Mouse (Mus musculus) MEL (cell line): ENCODE measurements at regions not wholly inside any gene's neighbourhood (a gene's known extent, or its start where the extent isn't known, plus 50 kb on each side); places are given as distances from the start of the nearest gene placed in this dataset.

ENCODE experiments used
- DNase-seq: peaks from one replicate; pipeline ENCODE4 v3.0.0; 2011; ENCODE audit warnings: low read depth, low spot score
- H3K27ac ChIP-seq: 2 replicates; pipeline ENCODE4 v1.5.1; 2012; ENCODE audit warnings: low read depth, mild to moderate bottlenecking, control low read depth, low read length, moderate library complexity; ENCODE audit not compliant: control insufficient read depth
- H3K27me3 ChIP-seq, 2 experiments: fragments of 150-350 bp in 1 of 2; sonication (generic) in 1 of 2; 2 replicates each; pipeline ENCODE4 v1.6.1; 2012; ENCODE audit warnings: low read length in 2 of 2, mild to moderate bottlenecking in 2 of 2, improper control_type of control experiment in 1 of 2, moderate library complexity in 1 of 2; ENCODE audit not compliant: insufficient read depth in 2 of 2, control insufficient read depth in 1 of 2
- H3K36me3 ChIP-seq, 2 experiments: 2 replicates each; pipeline ENCODE4 v1.6.1; 2012 to 2014; ENCODE audit warnings: low read length in 2 of 2, improper control_type of control experiment in 1 of 2, inconsistent platforms in 1 of 2, mild to moderate bottlenecking in 1 of 2; ENCODE audit not compliant: insufficient read depth in 2 of 2, control insufficient read depth in 1 of 2
- H3K4me1 ChIP-seq, 2 experiments: fragments of 150-350 bp in 1 of 2; sonication (generic) in 1 of 2; 2 replicates each; pipeline ENCODE4 v1.6.1; 2012; ENCODE audit warnings: low read length in 2 of 2, improper control_type of control experiment in 1 of 2, mild to moderate bottlenecking in 1 of 2; ENCODE audit not compliant: insufficient read depth in 2 of 2, control insufficient read depth in 1 of 2
- H3K4me3 ChIP-seq, 2 experiments: fragments of 150-350 bp in 1 of 2; sonication (generic) in 1 of 2; 2 replicates each; pipeline ENCODE4 v1.5.1; 2012; ENCODE audit warnings: low read depth in 2 of 2, low read length in 2 of 2, mild to moderate bottlenecking in 2 of 2, moderate library complexity in 2 of 2, control low read depth in 1 of 2, improper control_type of control experiment in 1 of 2; ENCODE audit not compliant: control insufficient read depth in 1 of 2, insufficient read depth in 1 of 2
- H3K79me2 ChIP-seq: 2 replicates; pipeline ENCODE4 v1.6.1; 2012; ENCODE audit warnings: mild to moderate bottlenecking, low read length, moderate library complexity; ENCODE audit not compliant: control insufficient read depth, poor library complexity, insufficient read depth
- H3K9ac ChIP-seq: 2 replicates; pipeline ENCODE4 v1.6.1; 2012; ENCODE audit warnings: low read depth, mild to moderate bottlenecking, control low read depth, low read length, moderate library complexity; ENCODE audit not compliant: control insufficient read depth, poor library complexity, severe bottlenecking
- H3K9me3 ChIP-seq: fragments of 150-350 bp; sonication (generic); replicated peaks from 2 replicates; pipeline ENCODE4 v1.6.1; 2012; ENCODE audit warnings: mild to moderate bottlenecking, low read length, improper control_type of control experiment, moderate library complexity; ENCODE audit not compliant: insufficient read depth
- BHLHE40 ChIP-seq: IDR thresholded peaks from 2 replicates; pipeline ENCODE4 v1.6.1; 2012; ENCODE audit warnings: low read depth, mild to moderate bottlenecking, inconsistent platforms, low read length, improper control_type of control experiment, borderline replicate concordance
- CHD1 ChIP-seq: IDR thresholded peaks from 2 replicates; pipeline ENCODE4 v1.6.1; 2012; ENCODE audit warnings: low read depth, mild to moderate bottlenecking, inconsistent platforms, low read length, improper control_type of control experiment
- CHD2 ChIP-seq: IDR thresholded peaks from 2 replicates; pipeline ENCODE4 v1.6.1; 2011; ENCODE audit warnings: low read length, improper control_type of control experiment
- CTCF ChIP-seq, 3 experiments: IDR thresholded peaks in 2 of 3; conservative IDR thresholded peaks in 1 of 3; 2 replicates each; pipeline ENCODE4 v1.5.1; 2011 to 2012; ENCODE audit warnings: low read length in 3 of 3, low read depth in 2 of 3, mild to moderate bottlenecking in 2 of 3, improper control_type of control experiment in 1 of 3, inconsistent platforms in 1 of 3, mixed read lengths in 1 of 3, moderate library complexity in 1 of 3; ENCODE audit not compliant: control insufficient read depth in 1 of 3, insufficient read depth in 1 of 3, poor library complexity in 1 of 3, severe bottlenecking in 1 of 3
- E2F4 ChIP-seq: IDR thresholded peaks from 2 replicates; pipeline ENCODE4 v1.6.1; 2011; ENCODE audit warnings: low read depth, low read length, improper control_type of control experiment, borderline replicate concordance
- ELF1 ChIP-seq: IDR thresholded peaks from 2 replicates; pipeline ENCODE4 v1.6.1; 2014; ENCODE audit warnings: low read depth, mild to moderate bottlenecking, inconsistent platforms, low read length, improper control_type of control experiment, moderate library complexity
- ETS1 ChIP-seq: IDR thresholded peaks from 2 replicates; pipeline ENCODE4 v1.6.1; 2012; ENCODE audit warnings: low read depth, mild to moderate bottlenecking, inconsistent platforms, low read length, improper control_type of control experiment, moderate library complexity
- GABPA ChIP-seq: IDR thresholded peaks from 2 replicates; pipeline ENCODE4 v1.6.1; 2012; ENCODE audit warnings: low read depth, mild to moderate bottlenecking, inconsistent platforms, low read length, improper control_type of control experiment, moderate library complexity
- KAT2A ChIP-seq: conservative IDR thresholded peaks from 2 replicates; pipeline ENCODE4 v1.6.1; 2012; ENCODE audit warnings: low read depth, low read length, improper control_type of control experiment, inconsistent platforms
- NELFE ChIP-seq: IDR thresholded peaks from 2 replicates; pipeline ENCODE4 v1.6.1; 2011; ENCODE audit warnings: low read depth, low read length, improper control_type of control experiment
- POLR2AphosphoS2 ChIP-seq: IDR thresholded peaks from 2 replicates; pipeline ENCODE4 v1.6.1; 2011; ENCODE audit warnings: low read length, improper control_type of control experiment
- RAD21 ChIP-seq: IDR thresholded peaks from 2 replicates; pipeline ENCODE4 v1.6.1; 2011; ENCODE audit warnings: mild to moderate bottlenecking, low read depth, low read length, improper control_type of control experiment
- RCOR1 ChIP-seq: IDR thresholded peaks from 2 replicates; pipeline ENCODE4 v1.6.1; 2012; ENCODE audit warnings: low read depth, mild to moderate bottlenecking, inconsistent platforms, low read length, improper control_type of control experiment
- SMC3 ChIP-seq: IDR thresholded peaks from 2 replicates; pipeline ENCODE4 v1.6.1; 2011; ENCODE audit warnings: low read depth, low read length, improper control_type of control experiment
- TBP ChIP-seq: IDR thresholded peaks from 2 replicates; pipeline ENCODE4 v1.8.0; 2011; ENCODE audit warnings: low read depth, low read length, improper control_type of control experiment
- UBTF ChIP-seq: IDR thresholded peaks from 2 replicates; pipeline ENCODE4 v1.6.1; 2012; ENCODE audit warnings: low read depth, mild to moderate bottlenecking, inconsistent platforms, low read length, improper control_type of control experiment, moderate library complexity, borderline replicate concordance; ENCODE audit not compliant: insufficient read depth
- USF1 ChIP-seq: IDR thresholded peaks from 2 replicates; pipeline ENCODE4 v1.6.1; 2014; ENCODE audit warnings: low read depth, mild to moderate bottlenecking, inconsistent platforms, low read length, improper control_type of control experiment, moderate library complexity
- ZKSCAN1 ChIP-seq: IDR thresholded peaks from 2 replicates; pipeline ENCODE4 v1.6.1; 2012; ENCODE audit warnings: low read depth, mild to moderate bottlenecking, inconsistent platforms, low read length, improper control_type of control experiment, moderate library complexity
- ZNF384 ChIP-seq: IDR thresholded peaks from 2 replicates; pipeline ENCODE4 v1.6.1; 2012; ENCODE audit warnings: low read depth, mild to moderate bottlenecking, inconsistent platforms, low read length, improper control_type of control experiment

DNA sequence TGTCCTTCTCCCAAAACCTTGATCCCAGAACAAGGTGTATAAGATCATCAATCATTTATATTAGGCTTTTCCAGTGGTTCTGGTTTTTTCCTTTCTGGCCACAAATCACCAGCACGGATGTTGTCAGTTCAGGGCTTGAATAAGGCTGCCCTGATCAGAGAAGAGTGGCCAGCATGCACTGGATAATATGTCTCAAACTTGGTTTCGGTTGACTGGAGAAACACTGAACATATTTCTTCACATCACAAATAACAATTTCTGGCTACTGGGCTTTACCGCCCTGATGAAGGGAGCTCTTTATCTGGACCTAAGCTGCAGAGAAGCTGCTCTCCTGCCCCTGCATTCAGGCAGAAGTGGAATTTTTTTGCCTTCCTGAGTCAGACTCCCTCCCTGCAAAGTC lies 205.0 kb downstream of the Lrriq3 start:
- Histone ChIP-seq H3K27me3 (no peaks in the 10 kb centered on the region), H3K4me3 (no peak overlapping the region), H3K9me3 (no peaks in the 10 kb centered on the region), H3K79me2 (no peaks in the 10 kb centered on the region), H3K36me3 (no peaks in the 10 kb centered on the region), H3K4me1 (no peaks in the 10 kb centered on the region), H3K27ac (no peak overlapping the region), H3K9ac (no peak overlapping the region)
- no peak for DNase-seq
- TF ChIP-seq ZNF384 (no peak), ZKSCAN1 (no peak), CHD2 (no peak), POLR2AphosphoS2 (no peak), BHLHE40 (no peak), GABPA (no peak), USF1 (no peak), KAT2A (no peak), SMC3 (no peak), TBP (no peak), RAD21 (no peak), E2F4 (no peak), UBTF (no peak), CHD1 (no peak), ELF1 (no peak), ETS1 (no peak), NELFE (no peak)

DNA sequence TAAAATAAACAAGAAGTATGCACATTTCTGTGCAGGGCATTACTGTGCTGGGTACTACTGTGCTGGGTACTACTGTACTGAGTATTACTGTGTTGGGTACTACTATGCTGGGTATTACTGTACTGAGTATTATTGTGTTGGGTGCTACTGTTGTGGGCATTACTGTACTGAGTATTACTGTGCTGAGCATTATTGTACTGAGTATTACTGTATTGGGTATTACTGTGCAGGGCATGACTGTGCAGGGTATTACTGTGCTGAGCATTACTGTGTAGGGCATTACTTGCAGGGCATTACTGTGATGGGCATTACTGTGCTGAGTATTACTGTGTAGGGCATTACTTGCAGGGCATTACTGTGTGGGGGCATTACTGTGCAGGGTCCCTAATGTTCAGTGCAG lies 205.5 kb downstream of the Lrriq3 start:
- Histone ChIP-seq H3K27me3 (no peaks in the 10 kb centered on the region), H3K79me2 (no peaks in the 10 kb centered on the region), H3K4me3 (no peak overlapping the region), H3K4me1 (no peaks in the 10 kb centered on the region), H3K27ac (no peak overlapping the region), H3K36me3 (no peaks in the 10 kb centered on the region), H3K9ac (no peak overlapping the region), H3K9me3 (no peaks in the 10 kb centered on the region)
- no peak for DNase-seq
- no peak for TF ChIP-seq RCOR1
- TF ChIP-seq NELFE, result no peak
- TF ChIP-seq CTCF (IDR thresholded peaks at IDR 0.05 in 2 of 3, conservative IDR thresholded peaks at IDR 0.05 in 1 of 3; ENCODE audit: control insufficient read depth in 1 of 3, insufficient read depth in 1 of 3, low read depth in 2 of 3, low read length in 3 of 3, poor library complexity in 1 of 3, severe bottlenecking in 1 of 3), result no peak
